Mouse (Mus musculus): Measurements from ENCODE around the gene Mgll. TPM values are rescaled to one million over a fixed set of nuclear protein-coding genes. Genes with fewer than 3 reads are reported as not detected.

Mgll gene
- polyA plus RNA-seq, 1 experiment from 2014 or later: 8.0 TPM

- no peak for ATAC-seq (ENCODE audit: insufficient number of reproducible peaks, insufficient read depth, low FRiP score, low TSS enrichment, low read depth)
- no peak overlapping the region for H3K27ac ChIP-seq
- 85% methylated on average over 7 of the region's 7 CpGs for WGBS
- H3K4me3 ChIP-seq (replicated peaks): no peak overlapping the region
- H3K4me2 ChIP-seq: no peak overlapping the region
- H3K36me3 ChIP-seq: no peaks in the 10 kb centered on the region
- H3K9me3 ChIP-seq: no peaks in the 10 kb centered on the region
- H3K4me1 ChIP-seq (replicated peaks): peaks cover 9% of the 10 kb centered on the region; the same call in 1 of the 2 replicates
- H3K27me3 ChIP-seq: peaks cover 11% of the 10 kb centered on the region
- H3K9ac ChIP-seq (replicated peaks): no peak overlapping the region
Observed at GRCm38 (mm10) chr6:88718033-88718725, 6.0 kb upstream of the Mgll start.

GRCm38 (mm10) chr6:88721059-88721458 lies 3.2 kb upstream of the Mgll start:
- H3K9ac ChIP-seq (replicated peaks): no peak overlapping the region
- H3K36me3 ChIP-seq: no peaks in the 10 kb centered on the region
- no peak overlapping the region for H3K4me3 ChIP-seq (replicated peaks)
- H3K27me3 ChIP-seq: peaks cover 34% of the 10 kb centered on the region
- ATAC-seq (ENCODE audit: insufficient number of reproducible peaks, insufficient read depth, low FRiP score, low TSS enrichment, low read depth): no peak
- H3K27ac ChIP-seq: no peak overlapping the region
- WGBS: 60% methylated on average over 3 of the region's 3 CpGs
- no peak overlapping the region for H3K4me2 ChIP-seq
- no peaks in the 10 kb centered on the region for H3K9me3 ChIP-seq
- peaks cover 6% of the 10 kb centered on the region; the same call in 1 of the 2 replicates for H3K4me1 ChIP-seq (replicated peaks)

- Histone ChIP-seq H3K4me2 (no peak overlapping the region), H3K9me3 (no peaks in the 10 kb centered on the region), H3K4me3 (replicated peaks) (no peak overlapping the region), H3K27ac (0 out of 2 replicates have a peak overlapping the region, but pooled peaks have one; percentile 4), H3K27me3 (peaks cover 49% of the 10 kb centered on the region), H3K36me3 (no peaks in the 10 kb centered on the region), H3K4me1 (replicated peaks) (peaks cover 8% of the 10 kb centered on the region; the same call in 1 of the 2 replicates), H3K9ac (replicated peaks) (no peak overlapping the region)
- WGBS: 81% methylated on average over 2 of the region's 2 CpGs
- no peak for ATAC-seq (ENCODE audit: insufficient number of reproducible peaks, insufficient read depth, low FRiP score, low TSS enrichment, low read depth)
Observed at GRCm38 (mm10) chr6:88722906-88723305, 1.3 kb upstream of the Mgll start.

GRCm38 (mm10) chr6:88723806-88724312 lies 353 bp upstream of the Mgll start:
- Histone ChIP-seq H3K9me3 (no peaks in the 10 kb centered on the region), H3K36me3 (no peaks in the 10 kb centered on the region), H3K4me2 (peak overlapping the region; percentile 94), H3K27me3 (peaks cover 57% of the 10 kb centered on the region), H3K4me1 (replicated peaks) (peaks cover 8% of the 10 kb centered on the region; the same call in 1 of the 2 replicates), H3K4me3 (replicated peaks) (peak overlapping the region; percentile 67), H3K9ac (replicated peaks) (peak overlapping the region; percentile 58), H3K27ac (no peak overlapping the region)
- 34% methylated on average over 14 of the region's 14 CpGs for WGBS
- ATAC-seq (ENCODE audit: insufficient number of reproducible peaks, insufficient read depth, low FRiP score, low TSS enrichment, low read depth): peak; percentile 45; the same call in 1 of the 2 replicates

GRCm38 (mm10) chr6:88725590-88725989 lies 1.4 kb downstream of the Mgll start:
- 0 out of 2 replicates have a peak overlapping the region, but pooled peaks have one; percentile 94 for H3K4me2 ChIP-seq
- no peak for ATAC-seq (ENCODE audit: insufficient number of reproducible peaks, insufficient read depth, low FRiP score, low TSS enrichment, low read depth)

GRCm38 (mm10) chr6:88726252-88727211 lies 2.3 kb downstream of the Mgll start:
- peaks cover 57% of the 10 kb centered on the region for H3K27me3 ChIP-seq
- H3K4me3 ChIP-seq (replicated peaks): no peak overlapping the region
- 66% methylated on average over 9 of the region's 9 CpGs for WGBS
- H3K4me2 ChIP-seq: 0 out of 2 replicates have a peak overlapping the region, but pooled peaks have one; percentile 1
- no peak overlapping the region for H3K27ac ChIP-seq
- ATAC-seq (ENCODE audit: insufficient number of reproducible peaks, insufficient read depth, low FRiP score, low TSS enrichment, low read depth): no peak
- no peak overlapping the region for H3K9ac ChIP-seq (replicated peaks)
- no peaks in the 10 kb centered on the region for H3K9me3 ChIP-seq
- no peaks in the 10 kb centered on the region for H3K36me3 ChIP-seq
- 0 out of 2 replicates have a peak, but pooled peaks cover 4% of the 10 kb centered on the region for H3K4me1 ChIP-seq (replicated peaks)

More at GRCm38 (mm10) chr6:88725590-88725989, 1.4 kb downstream of the Mgll start:
- peaks cover 57% of the 10 kb centered on the region for H3K27me3 ChIP-seq
- no peaks in the 10 kb centered on the region for H3K36me3 ChIP-seq
- H3K27ac ChIP-seq: no peak overlapping the region
- H3K4me1 ChIP-seq (replicated peaks): peaks cover 8% of the 10 kb centered on the region; the same call in 1 of the 2 replicates
- H3K4me3 ChIP-seq (replicated peaks): no peak overlapping the region
- H3K9ac ChIP-seq (replicated peaks): no peak overlapping the region
- H3K9me3 ChIP-seq: no peaks in the 10 kb centered on the region
- 56% methylated on average over 7 of the region's 7 CpGs for WGBS

- WGBS: 85% methylated on average over 5 of the region's 5 CpGs
- no peaks in the 10 kb centered on the region for H3K36me3 ChIP-seq
- H3K9ac ChIP-seq (replicated peaks): no peak overlapping the region
- no peak for ATAC-seq (ENCODE audit: insufficient number of reproducible peaks, insufficient read depth, low FRiP score, low TSS enrichment, low read depth)
- H3K9me3 ChIP-seq: no peaks in the 10 kb centered on the region
- no peak overlapping the region for H3K27ac ChIP-seq
- peaks cover 12% of the 10 kb centered on the region for H3K4me1 ChIP-seq (replicated peaks)
- no peak overlapping the region for H3K4me3 ChIP-seq (replicated peaks)
- H3K4me2 ChIP-seq: no peak overlapping the region
- peaks cover 52% of the 10 kb centered on the region for H3K27me3 ChIP-seq
Observed at GRCm38 (mm10) chr6:88727490-88727889, 3.3 kb downstream of the Mgll start.

GRCm38 (mm10) chr6:88728054-88728453 lies 3.8 kb downstream of the Mgll start:
- H3K4me1 ChIP-seq (replicated peaks): peaks cover 16% of the 10 kb centered on the region
- no peak overlapping the region for H3K4me3 ChIP-seq (replicated peaks)
- no peaks in the 10 kb centered on the region for H3K36me3 ChIP-seq
- no peak overlapping the region for H3K27ac ChIP-seq
- H3K9ac ChIP-seq (replicated peaks): no peak overlapping the region
- ATAC-seq (ENCODE audit: insufficient number of reproducible peaks, insufficient read depth, low FRiP score, low TSS enrichment, low read depth): no peak
- WGBS: 78% methylated on average over 7 of the region's 7 CpGs
- no peaks in the 10 kb centered on the region for H3K9me3 ChIP-seq
- peaks cover 47% of the 10 kb centered on the region for H3K27me3 ChIP-seq
- H3K4me2 ChIP-seq: no peak overlapping the region

GRCm38 (mm10) chr6:88728515-88728914 lies 4.3 kb downstream of the Mgll start:
- WGBS: 89% methylated on average over 5 of the region's 5 CpGs
- Histone ChIP-seq H3K27me3 (peaks cover 43% of the 10 kb centered on the region), H3K4me2 (no peak overlapping the region)

GRCm38 (mm10) chr6:88731211-88731751 lies 7.1 kb downstream of the Mgll start:
- H3K4me3 ChIP-seq (replicated peaks): no peak overlapping the region
- WGBS: 82% methylated on average over 11 of the region's 11 CpGs
- H3K36me3 ChIP-seq: no peaks in the 10 kb centered on the region
- H3K4me1 ChIP-seq (replicated peaks): peaks cover 24% of the 10 kb centered on the region
- H3K27me3 ChIP-seq: peaks cover 21% of the 10 kb centered on the region
- ATAC-seq (ENCODE audit: insufficient number of reproducible peaks, insufficient read depth, low FRiP score, low TSS enrichment, low read depth): no peak
- no peaks in the 10 kb centered on the region for H3K9me3 ChIP-seq
- no peak overlapping the region for H3K9ac ChIP-seq (replicated peaks)
- no peak overlapping the region for H3K4me2 ChIP-seq
- no peak overlapping the region for H3K27ac ChIP-seq

More at GRCm38 (mm10) chr6:88728515-88728914, 4.3 kb downstream of the Mgll start:
- no peak for ATAC-seq (ENCODE audit: insufficient number of reproducible peaks, insufficient read depth, low FRiP score, low TSS enrichment, low read depth)
- Histone ChIP-seq H3K4me3 (replicated peaks) (no peak overlapping the region), H3K4me1 (replicated peaks) (peaks cover 20% of the 10 kb centered on the region), H3K9me3 (no peaks in the 10 kb centered on the region), H3K36me3 (no peaks in the 10 kb centered on the region), H3K9ac (replicated peaks) (no peak overlapping the region), H3K27ac (no peak overlapping the region)
